Mouse (Mus musculus) retina, embryonic 14.5 days (tissue): ENCODE results near the gene Atp6ap1l.
"Not testable (repeated sequence)": the region's sequence is repeated elsewhere in the genome, so short reads cannot be mapped to it uniquely, and the experiment has no call there.

ENCODE experiments used
- DNase-seq: peaks from one replicate; pipeline ENCODE4 v3.0.0-alpha.2; 2015; ENCODE audit warnings: low spot score

The Atp6ap1l gene

DNA sequence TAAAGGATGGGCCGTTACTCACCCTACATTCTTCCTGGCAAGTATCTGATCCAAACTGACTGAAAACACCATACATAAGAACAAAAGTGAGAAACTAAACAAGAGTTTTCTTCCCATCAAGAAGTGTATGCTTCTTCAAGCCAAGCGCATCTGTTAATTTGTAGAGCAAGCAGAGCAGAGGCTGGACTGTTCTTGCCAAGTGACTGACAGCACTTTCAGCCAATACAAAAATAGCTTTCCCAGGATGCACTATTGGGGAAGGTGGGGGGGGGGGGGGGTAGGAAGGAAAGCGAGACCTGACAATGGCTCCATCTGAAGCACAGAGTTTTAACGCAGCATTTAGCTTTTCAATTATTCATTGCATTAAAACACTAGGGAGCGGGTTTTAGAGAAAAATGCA lies at the start of gene Atp6ap1l:
Gene Atp6ap1l, minus strand, starts transcription at position 180 of the 400 bp plus-strand sequence.
- no peak for DNase-seq

DNA sequence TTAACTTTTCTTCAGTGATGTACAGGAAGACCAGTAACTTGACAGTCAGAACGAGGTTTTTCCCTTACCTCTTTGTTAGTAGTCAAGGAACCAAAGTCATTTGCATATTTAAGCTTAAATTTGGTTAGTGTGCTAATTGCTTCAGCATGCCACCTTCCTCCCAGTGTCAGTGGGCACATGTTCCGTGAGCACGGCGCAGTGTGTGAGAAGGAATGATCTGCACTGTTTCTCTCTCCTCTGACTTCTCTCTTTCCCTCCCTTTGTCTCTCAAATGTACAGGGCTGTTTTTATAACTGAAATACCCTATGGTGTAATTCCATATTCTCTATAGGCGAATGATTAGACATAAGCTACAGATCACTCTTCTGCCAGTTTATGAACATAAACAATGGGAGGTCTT lies 34.4 kb upstream of the Atp6ap1l start:
- DNase-seq, result no peak

GRCm38 (mm10) chr13:90939192-90939591 lies 34.0 kb upstream of the Atp6ap1l start:
- no peak for DNase-seq

DNA sequence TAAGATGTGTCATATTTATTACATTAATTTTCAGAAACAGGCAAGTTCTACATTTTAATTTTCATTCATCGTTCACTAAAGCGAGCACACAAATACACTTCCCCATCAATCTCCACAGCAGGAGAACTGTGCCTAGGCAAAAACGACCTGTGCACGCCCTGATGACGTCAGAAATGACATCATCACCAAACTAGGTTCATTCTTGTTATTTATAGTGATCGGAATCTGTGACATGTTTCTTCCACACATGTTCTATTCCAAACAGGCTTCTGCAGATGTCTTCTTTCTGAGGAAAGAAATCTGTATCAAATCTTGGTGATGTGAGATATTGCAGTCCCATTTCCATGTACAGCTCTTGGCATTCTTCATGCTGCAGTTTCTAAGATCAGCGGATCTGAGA lies 30.7 kb upstream of the Atp6ap1l start:
- DNase-seq, result no peak

DNA sequence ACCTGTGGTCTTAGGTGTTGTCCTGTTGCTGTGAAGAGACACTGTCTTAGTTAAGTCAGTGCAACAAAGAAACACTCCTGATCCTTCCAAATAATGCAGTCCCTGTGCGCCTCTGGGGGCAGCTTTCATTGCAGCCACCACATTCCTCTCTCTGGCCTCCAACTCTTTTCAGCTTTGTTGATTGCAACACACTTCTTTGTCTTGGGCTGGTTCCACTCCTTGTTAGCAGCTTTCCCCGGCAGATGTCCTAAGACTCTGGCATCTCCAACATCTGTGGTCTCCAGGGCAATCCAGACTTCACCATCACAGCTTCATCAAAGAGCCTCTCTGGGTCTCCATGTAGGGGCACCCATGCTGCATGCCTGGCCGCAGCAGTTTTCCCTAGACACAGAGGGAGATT lies 28.1 kb upstream of the Atp6ap1l start:
- DNase-seq, result no peak

DNA sequence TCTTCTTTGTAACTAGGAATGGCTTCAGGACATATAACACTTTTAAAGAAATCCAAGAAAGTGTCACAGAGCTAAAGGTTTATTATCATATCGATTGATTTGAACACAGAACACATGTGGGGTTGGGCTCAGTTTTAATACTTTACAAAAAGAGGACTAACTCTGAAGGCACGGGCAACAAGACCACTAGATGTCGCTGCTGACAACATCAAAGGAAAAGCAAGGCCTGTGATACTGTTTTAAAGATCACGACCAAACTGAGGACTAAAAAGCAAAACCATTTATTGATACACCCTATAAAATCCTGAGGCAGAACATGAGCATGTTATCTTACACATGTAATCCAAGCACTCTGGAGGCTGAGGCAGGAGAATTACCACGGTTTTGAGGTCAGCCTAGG lies 24.7 kb upstream of the Atp6ap1l start:
- peak; percentile 81 for DNase-seq

- not testable (repeated sequence) for DNase-seq
Observed at GRCm38 (mm10) chr13:90928266-90928665, 23.1 kb upstream of the Atp6ap1l start.

- DNase-seq, result no peak
Observed at GRCm38 (mm10) chr13:90926938-90927633, 21.9 kb upstream of the Atp6ap1l start.

DNA sequence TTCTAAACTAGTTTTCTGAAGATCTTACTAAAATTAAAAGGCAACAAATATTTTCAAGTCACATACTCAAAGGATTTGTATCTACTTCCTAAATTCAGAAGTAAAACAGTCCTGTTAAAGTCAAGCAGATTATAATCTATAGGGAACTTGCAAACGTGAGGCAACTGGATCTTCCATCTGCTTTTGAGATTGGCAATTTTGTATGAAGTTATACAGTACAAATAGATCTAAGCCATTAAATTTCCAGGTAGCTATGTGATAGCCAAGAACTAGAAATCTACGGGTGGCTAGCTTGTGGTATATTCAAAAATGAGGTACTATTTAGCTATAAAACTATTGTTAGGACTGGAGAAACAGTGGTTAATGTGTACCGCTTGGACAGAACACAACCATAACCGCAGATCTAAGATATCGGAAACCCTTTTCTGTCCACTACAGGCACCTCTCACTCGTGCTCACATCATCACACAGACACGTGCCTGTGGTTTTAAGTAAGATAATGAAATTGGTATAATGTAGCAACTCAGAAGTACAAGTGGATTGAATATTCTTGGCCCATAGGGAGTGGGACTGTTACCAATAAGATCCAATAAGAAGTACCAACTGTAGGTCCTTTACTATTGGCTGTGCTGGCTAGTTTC lies 21.1 kb upstream of the Atp6ap1l start:
- DNase-seq, result no peak

DNA sequence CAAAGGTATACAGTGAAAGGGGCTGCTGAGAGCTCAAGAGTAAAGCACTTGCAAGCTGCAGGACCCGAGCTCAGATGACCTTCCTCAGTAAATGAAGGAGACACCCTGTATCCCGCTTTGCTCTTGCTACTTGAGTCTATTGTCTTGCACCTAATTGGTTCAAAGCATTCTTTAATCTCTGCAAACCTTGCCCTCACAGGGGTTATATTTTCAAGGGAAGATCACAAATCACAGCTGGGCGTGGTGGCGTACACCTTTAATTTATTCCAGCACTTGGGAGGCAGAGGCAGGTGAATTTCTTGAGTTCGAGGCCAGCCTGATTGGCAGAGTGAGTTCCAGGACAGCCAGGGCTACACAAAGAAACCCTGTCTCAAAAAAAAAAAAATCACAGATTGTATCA lies 20.0 kb upstream of the Atp6ap1l start:
- no peak for DNase-seq

DNA sequence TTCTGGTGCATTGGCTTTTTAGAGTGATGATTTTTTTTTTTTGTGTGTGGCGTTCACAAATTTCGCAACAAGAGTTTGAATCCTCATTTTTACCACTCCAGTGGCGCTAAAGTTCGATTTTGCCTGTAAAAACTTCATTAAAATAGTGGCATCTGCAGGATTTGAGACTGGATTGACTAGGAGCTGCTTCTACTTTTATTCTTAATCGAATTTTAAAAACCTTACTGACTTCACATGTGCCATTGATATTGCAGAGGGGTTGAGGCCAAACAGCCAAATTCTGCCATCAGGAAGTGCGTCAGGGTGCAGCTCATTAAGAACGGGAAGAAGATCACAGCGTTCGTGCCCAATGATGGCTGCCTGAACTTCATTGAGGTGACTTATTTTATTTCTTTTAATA lies 18.9 kb upstream of the Atp6ap1l start:
- DNase-seq, result no peak

DNA sequence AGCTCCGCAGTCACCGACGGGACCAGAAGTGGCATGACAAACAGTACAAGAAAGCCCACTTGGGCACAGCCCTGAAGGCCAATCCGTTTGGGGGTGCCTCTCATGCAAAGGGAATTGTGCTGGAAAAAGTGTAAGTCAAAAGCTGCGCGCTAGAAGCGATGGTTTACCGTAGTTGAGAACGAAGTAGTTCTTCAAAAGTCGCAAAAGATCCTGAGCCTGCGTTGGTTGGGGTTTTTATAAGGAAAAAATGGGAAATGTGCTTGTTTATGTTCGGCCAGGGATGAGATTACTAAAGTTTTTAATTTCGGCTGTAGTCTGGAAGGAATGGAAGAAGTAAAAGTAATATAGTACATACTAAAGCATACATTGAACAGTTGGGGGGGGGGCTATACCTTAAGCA lies 18.5 kb upstream of the Atp6ap1l start:
- DNase-seq, result not testable (repeated sequence)

- peak; percentile 94 for DNase-seq
Observed at GRCm38 (mm10) chr13:90922751-90923612, 17.8 kb upstream of the Atp6ap1l start, which contains the start of gene Rps23. Gene Rps23 (plus strand): TSS chr13:90922958.

GRCm38 (mm10) chr13:90914721-90915120 lies 9.6 kb upstream of the Atp6ap1l start:
- DNase-seq, result no peak

DNA sequence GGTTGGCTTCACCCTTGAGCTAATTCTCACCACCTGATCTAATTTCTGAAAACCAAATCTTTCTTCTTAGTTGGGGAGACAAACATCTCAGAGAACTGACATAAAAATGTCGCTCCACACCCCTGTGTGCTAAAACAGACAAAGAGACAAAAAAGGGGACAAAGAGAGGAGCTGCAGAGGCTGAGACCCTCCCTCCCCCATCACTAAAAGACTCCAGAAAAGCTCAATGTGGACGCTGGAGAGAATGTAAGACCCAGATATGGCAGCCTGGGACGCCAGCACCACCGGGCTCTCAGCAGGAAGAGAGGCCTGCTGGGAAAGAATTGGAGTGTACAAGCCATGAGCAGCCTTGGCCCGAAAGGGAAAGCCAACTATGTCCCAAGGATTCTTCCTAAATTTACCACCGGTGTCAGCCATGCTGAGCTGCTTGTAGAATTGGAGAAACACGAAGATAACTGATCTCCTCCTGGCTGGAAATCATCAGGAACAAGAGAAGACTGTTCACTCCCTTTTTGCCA lies 8.6 kb upstream of the Atp6ap1l start:
- DNase-seq, result no peak

DNA sequence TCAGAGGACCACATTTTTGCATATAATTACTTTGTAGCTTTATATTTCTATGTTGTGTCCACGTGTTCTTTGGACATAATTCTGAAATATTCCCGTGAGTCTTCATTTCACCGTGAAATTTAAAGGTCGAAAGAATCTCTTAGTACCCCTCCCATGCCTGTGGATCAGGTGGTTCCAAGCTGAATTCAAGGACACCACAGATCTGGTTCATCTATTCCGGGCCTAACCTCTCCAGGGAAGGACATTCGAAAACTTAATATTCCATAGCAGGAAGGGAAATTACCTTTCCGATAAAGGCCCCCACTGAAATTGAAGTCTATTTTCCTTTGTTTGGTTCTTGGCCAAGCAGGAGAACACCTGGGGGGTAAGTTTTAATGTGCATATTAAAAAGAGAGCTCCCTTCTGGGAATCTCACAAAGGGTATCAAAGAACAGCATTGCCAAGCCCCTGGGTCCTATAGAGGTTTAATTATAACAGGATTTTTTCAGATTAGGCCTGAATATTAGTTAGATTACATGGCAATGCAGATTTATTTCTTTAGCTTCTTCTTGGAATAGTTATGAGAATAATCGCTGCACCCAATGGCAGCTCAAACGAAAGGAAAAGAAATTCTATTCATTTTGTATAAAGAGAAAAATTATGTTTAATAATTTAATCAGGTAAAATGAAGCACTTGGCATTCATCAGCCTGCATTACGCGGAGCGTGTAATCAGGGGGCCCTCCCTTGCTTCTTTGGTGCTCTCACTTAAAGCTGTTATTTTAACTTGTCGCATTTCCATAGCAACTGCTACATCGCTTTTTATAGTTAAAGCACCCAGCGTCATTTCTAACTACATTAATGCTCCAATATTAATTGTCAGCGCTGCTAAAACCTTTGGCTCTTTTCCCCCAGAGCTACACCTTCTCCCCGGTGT lies 7.9 kb upstream of the Atp6ap1l start:
- no peak for DNase-seq

DNA sequence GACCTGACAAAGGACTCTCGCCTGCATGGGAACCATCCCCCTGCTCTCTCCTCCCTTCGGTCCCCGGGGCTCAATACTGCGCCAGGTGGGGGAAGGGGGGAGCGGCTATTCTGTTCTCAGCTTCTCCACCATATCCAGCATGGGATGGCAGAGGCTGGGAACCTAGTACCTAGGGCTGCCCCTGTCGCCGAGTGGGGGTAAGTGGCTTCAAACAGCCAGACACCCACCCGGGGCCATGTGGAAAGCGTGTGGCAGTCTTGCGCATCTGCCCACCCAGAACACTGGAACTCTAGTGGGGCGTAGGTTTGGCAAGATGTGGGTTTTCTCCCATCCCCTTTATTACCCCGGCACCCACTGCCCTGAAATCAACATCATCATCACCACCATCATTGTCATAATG lies 2.2 kb upstream of the Atp6ap1l start:
- DNase-seq, result no peak

DNA sequence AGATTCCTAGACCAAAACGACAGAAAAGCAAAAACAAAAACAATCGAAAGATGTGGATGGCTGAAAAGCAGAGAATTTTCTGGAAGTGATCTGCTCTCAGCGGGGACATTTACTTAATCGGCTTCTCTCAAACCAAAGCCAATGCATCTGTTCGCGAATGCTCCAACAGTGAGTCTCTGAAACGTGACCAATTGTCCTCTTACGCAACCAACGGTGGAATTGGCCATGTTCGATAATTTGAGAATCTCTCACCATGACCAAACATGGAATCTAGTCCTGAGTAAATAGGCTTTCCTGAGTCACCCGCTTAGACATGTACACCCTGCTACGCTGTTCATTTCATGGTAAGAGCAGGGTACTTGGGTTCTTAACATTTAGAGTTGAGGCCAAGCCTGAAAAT lies 8.3 kb downstream of the Atp6ap1l start:
- no peak for DNase-seq

GRCm38 (mm10) chr13:90896098-90896497 lies 9.1 kb downstream of the Atp6ap1l start:
- peak; percentile 22 for DNase-seq

DNA sequence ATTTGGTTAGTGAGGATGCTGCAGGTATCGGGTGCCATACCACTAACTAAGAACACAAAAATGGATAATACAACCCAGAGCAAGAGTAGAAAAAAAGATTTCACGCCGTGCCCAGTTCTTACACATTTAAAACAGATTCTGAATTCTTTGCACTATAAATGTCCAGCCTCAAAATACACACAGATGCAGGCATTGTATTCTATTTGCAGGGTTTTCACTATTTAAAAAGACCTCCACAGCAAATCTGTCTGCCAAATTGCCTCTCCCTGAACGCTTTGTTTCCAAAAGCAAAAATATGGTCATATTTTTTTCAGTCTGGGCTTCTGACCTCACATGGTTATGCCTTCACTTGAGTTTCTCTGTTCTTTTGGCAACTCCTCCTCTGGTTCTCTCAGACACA lies 10.3 kb downstream of the Atp6ap1l start:
- DNase-seq, result no peak

DNA sequence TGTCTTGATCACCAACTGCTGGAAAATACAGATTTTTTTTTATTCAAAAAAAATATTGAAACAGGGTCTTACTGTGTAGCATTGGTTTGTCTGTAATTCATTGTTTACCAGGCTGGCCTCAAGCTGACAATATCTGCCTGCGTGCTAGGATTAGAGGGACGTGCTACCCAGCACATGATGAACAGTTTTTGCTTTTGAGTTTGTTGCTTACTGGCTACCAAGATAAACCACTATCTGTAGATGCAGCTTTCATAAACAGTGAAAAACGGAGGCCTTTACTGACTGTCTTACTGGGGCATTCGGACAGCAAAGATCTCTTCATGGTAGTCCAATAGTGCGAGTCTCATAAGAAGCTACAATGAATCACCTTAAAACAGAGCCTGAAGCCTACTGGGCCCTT lies 15.0 kb downstream of the Atp6ap1l start:
- no peak for DNase-seq

DNA sequence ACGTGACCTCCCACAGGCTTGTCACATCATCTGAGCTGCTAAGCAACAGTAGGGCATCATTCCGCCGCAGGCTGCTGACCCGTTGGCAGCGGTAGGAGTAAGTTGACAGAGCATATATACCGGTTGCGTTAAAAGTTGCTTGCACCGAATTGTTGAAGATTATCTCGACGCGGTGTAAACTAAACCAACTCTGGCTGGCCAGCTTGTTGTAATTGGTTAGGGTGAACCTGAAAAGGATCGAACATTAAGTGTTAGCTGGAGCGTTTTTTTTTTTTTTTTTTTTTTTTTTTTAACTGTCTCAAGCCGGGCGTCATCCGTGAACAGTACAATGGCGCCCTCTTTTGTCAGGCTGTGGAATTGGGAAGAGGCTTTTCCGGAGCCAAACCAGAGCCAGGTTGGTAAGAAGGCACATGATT lies 18.6 kb downstream of the Atp6ap1l start:
- DNase-seq, result peak; percentile 86
